Mouse (Mus musculus) layer of hippocampus, adult 8-10 months (tissue): ENCODE data around the gene Slc11a1. TPM values are rescaled to one million over a fixed set of nuclear protein-coding genes. Genes with fewer than 3 reads are reported as not detected.
"Not testable (repeated sequence)": the region's sequence is repeated elsewhere in the genome, so short reads cannot be mapped to it uniquely, and the experiment has no call there.

Source experiments
- DNase-seq, 2 experiments: peaks; one replicate each; pipeline ENCODE4 v3.0.0; 2022; ENCODE audit warnings: low spot score in 2 of 2
- total RNA-seq, 4 experiments: library from RNA; stranded (reverse); gene quantifications; 2 replicates each; pipeline ENCODE4 v1.2.4; 2022

Slc11a1 gene
- total RNA-seq: 10 to 100 TPM in 2 of 4 experiments, 1 to 10 TPM in 2; 5.5 to 68.6 (median 30.6) TPM

DNA sequence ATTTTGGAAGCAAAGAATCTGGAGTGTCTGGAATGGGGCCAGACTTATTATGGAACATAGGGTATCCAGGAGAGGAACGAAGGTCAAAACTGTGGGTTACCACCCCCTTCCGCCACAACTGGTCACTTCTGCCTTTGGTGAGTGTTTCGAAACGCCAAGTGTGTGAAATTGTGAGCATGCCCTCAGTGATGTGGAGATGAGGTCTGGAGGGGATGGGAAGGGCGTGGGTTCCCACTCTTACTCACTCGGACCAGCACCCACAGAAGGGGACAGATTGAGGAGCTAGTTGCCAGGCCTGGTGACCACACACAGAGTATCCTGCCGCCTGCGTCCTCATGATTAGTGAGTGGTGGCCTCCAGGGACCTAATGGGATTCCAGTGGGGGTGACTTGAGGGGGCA, at the start of gene Slc11a1:
Gene Slc11a1 (plus strand): TSS at position 216 of the 400 bp plus-strand sequence.
- DNase-seq: no peak

DNA sequence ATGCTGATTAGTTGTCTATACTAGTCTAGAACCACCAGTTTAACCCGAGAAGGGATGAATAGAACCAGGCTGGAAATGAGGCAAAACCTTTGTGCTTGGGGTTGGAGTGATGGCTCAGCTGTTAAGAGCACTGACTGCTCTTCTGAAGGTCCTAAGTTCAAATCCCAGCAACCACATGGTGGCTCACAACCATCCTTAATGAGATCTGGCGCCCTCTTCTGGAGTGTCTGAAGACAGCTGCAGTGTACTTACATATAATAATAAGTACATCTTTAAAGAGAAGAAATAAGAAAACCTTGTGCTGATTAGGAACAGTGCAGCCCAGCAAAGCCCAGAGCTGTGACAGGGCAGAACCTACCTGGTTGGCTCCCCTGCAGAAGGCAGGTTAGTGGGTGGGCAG, 48.1 kb upstream of the Slc11a1 start:
- DNase-seq: not testable (repeated sequence)

DNA sequence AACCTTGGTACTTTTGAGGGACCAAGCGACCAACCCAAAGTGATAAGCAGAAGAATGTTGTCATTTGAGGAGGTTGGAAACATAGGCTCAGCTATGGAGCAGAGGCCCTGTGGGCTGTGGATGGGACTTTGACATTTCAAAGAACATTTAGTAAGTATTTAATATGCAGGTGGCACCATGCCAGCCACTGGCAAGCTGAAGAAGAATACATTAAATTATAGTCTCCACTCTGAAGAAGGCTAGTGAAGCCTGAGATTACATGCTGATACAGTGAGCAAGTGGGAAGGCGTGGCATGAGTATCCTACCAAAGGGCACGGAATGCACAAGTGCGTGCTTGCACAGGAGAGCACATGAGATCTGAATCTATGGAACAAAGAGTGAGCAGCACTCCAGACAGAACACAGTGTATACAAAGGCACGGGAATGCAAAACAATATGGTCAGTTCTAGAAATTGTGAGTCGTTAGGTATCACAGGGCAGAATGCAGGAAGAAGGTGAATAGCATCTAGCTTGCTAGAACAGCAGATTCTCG, 45.0 kb upstream of the Slc11a1 start:
- no peak for DNase-seq

DNA sequence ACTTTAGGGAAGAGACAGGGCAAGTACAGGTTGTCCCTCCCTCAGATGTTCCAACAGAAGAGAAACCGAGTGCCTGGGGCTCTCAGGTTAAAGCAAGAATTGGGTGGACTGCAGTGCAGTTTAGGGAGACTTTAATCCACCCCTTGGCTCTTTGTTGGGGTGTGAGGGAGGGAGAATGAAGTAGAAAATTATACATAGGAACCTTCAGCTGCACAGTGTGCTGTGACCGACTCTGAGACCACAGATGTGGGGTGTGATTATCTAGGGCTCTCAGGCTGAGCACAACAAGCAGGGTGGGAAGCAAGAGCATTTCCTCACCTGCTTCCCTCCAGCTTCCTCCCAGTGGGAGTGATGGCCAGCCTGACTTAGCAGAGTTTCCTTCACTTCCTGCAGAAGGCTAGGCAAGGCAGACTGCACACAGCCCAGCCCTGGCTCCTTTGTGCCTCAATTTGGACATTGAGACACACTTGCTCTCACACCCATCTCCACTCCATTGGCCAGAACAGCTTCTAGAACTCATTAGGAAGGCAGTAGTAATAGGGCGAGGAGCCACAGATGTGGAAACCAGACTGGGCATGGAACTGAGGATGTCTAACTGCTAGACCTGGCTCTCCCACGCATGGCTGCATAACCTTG, 43.8 kb upstream of the Slc11a1 start:
- DNase-seq: no peak

DNA sequence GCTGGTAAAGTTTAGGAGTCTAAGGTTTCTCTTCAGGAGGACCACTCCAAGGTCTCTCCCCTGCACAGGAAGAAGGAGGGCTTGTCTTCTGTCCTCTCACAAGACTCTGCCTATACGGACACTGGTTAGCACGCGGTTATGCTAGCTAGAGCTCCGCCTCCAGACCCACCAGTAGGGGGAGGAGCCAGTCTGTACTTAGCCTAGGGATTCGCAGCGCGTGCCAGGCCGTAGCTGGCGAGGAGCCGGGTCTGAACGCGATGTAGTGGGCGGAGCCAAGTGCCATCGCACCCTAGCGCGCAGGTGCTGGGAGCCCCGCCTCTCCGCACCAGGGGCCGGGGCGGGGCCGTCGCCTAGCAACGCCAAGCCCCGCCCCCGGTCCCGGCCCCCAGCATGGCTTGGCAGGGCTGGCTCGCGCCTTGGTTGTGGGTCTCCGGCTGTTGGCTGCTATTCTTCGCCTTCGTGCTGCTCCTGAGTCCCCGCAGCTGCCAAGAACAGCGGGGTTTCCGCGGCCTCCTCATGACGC, 42.7 kb upstream of the Slc11a1 start:
- DNase-seq: peak; percentile 94 to 97

DNA sequence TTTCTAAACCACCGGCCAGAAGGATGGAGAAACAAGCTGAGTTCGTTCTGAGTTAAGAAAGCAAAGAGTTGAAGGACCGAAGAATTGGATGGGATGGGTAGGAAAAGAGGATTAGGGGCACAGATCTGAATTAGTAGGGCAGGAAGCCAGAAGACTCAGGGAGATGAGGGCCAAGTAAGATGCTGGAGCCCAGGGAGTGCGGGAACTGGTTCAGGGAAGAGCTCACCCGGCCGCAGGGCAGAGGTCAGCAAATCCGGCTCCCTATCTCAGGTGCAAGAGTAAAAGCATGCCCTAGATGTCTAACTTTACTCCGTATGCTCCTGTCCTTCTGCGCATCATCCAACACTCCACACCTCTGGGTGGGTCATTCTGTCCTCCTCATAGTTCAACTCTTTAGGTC, 42.1 kb upstream of the Slc11a1 start:
- no peak for DNase-seq

DNA sequence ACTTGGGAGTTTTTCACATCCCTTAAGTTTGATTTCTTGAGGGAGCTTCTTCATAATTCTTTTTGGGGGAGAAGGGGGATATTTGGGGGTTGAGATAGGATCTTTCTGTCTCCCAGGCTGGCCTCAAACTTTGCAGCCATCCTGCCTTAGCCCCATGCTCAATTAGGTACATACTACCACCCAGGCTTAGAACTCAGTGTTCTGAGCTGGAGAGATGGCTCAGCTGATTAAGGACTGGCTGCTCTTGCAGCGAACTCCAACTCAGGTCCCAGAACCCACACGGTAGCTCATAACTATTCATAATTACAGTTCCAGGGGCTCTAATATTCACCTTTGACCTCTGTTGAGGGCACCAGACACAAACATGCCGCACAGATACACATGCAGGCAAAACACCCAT, 40.4 kb upstream of the Slc11a1 start:
- no peak for DNase-seq

DNA sequence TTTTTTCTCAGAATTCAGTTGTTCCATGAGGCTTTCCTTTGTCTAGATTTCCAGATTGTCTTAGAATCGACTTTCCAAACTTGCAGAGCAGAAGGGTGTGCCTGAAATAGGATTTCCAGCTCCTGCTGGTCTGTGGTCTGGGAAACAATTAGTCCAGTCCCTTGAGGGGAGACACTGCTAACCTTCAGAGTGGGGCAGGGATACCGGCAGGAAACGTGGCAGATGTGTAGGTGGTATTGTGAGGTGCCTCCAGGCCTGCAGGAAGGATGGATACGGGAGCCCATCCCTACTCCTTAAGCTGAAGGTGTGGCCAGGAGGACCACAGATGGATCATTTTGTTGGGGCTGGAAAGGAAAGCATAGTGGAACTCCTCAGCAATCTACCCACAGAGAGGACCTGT, 40.0 kb upstream of the Slc11a1 start:
- no peak for DNase-seq

DNA sequence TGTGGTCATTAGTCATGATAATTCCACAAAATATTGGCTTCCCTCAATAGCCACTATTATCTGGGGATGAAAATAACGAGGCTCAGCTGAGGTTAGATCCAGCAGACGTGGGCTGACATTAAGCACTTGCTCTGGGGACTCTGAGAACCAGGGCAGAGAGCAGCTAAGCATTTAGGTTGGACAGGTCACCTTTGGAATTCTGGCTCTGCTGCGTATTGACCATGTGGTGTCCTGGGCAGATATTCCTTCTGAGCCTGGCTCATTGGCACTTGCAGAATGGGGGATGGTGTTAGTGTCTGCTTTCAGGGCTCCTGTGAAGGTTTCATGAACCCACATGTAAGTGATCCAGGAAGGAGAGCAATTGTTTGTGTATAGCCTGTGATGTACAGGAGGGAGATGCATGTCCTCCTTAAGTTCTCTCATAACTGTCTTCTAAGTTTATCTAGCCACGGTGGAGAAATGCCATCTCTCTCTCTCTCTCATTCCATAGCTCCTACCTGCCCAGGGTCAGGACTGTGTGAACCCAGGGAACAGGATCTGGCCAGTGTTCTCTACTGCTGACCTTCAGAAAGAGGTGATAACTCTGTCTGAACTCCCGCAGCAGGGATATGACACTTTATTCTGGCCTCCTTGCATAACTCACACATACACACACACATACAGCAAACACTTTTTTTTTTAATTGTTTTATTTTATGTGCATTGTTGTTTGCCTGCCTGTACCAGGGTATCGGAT, 39.4 kb upstream of the Slc11a1 start:
- DNase-seq: no peak

DNA sequence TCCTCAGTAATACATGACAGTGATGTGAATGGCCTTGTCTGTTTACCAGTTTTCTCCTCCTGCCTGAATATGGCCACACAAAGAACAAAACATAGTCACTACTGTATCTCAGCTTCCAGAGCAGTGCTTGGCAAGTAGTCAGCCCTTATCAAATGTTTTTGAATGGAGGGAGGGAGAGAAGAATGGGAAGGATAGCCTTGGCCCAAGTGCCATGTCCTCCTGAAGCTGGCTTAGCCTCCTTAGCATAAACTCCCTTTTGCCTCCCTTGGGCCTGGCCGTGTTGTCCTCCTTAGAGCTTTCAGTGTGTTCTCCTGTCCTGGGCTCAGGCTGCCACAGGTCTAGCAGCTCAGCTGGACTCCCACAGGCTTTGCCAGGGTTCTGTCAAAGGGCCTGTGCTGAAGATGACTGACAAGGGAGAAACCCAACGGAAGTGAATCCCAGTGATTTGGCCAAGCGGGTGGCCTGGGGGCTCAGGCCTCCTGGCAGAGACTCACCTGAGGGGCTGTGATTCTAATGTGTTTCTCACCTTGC, 37.7 kb upstream of the Slc11a1 start:
- DNase-seq: no peak

DNA sequence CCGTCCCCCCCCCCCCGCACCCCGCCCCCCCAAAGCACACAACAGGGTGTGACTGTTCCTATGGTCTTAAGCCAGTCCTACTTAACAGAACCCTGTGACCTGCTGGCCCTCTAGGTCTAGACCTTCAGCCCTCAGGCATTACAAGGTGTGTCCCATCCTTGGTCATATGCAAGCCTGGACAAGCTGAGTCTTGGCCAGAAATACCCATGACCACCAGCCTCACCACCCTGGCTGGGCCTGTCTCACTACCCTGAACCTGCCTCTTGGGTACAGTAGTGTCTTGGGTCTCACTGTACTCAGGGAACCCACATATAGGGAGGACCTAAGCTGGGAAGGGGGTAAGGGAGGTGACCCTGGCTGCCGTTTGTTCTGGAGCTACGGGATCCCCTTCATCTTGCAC, 37.0 kb upstream of the Slc11a1 start:
- no peak for DNase-seq

DNA sequence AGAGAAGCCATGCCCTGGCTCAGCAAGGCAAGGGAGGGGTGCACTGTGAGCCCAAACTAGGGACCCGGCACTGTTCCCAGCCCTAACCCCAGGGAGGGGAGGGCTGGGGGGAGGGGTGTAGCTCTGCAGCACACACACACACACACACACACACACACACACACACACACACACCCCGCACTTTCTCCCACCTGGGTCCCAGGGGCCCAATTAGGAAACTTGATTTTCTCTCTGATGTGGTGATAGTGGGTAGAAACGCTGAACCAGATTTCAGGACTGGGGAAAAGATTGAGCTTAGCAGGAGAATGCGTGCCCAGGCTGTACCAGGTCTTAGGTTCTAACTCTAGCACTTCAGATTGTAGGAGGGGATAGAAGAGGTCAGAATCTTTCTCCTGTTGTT, 36.4 kb upstream of the Slc11a1 start:
- no peak for DNase-seq

DNA sequence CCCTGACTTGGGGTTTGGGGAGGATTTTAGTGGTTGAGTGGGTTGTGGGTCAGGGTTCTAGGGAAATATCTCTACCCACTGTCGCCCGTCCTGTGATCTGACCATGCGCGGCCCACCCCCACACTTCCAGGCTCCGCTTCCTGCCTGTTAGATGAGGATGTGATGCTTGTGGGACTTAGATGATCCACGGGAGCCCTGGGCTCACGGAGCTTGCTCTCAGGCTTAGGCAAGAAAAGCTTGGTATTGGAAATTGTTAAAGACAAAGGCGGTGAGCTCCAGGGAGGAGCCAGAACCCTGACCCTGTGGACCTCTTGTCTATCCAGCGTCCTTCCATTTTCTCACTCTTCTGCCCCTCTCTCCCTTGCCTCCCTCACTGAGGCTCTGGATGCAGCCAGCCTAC, 35.1 kb upstream of the Slc11a1 start:
- no peak for DNase-seq

DNA sequence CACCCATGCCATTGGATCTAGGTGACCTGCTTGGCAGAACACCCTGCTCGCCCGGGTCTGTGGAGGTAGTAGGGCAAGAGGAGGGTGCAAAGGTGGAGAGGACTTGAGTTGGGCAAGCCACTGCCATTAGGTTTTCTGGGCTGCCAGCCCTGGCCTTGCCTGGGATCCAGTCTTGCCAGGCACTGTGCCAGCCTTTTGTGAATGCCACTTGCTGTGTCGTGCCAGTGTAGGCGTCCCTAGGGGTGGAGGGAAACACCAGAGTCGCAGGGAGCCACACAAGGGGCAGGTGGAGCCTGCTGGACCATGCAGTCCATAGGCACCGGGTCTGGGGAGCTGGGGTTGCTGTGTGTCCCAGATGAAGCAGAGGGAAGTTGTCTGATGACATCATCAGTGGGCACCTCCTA, 34.6 kb upstream of the Slc11a1 start:
- peak; percentile 66 to 69 for DNase-seq

DNA sequence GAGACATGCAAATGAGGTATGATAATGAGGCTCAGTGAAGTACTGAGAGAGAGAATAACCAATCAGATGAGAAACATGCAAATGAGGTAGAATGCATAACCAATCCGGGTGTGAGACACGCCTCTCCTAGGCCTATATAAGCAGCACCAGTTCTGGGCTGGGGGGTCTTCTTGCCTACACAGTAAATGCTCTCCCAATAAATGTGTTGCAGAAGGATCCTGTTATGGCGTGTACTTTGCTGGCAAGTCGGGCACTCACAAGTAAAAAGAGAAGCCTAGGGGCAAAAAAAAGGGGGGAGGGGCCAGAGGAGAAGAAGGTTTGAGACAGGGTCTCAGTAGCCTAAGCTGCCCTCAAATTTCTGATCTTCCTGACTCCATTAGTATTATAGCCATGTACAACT, 34.0 kb upstream of the Slc11a1 start:
- DNase-seq: not testable (repeated sequence)

DNA sequence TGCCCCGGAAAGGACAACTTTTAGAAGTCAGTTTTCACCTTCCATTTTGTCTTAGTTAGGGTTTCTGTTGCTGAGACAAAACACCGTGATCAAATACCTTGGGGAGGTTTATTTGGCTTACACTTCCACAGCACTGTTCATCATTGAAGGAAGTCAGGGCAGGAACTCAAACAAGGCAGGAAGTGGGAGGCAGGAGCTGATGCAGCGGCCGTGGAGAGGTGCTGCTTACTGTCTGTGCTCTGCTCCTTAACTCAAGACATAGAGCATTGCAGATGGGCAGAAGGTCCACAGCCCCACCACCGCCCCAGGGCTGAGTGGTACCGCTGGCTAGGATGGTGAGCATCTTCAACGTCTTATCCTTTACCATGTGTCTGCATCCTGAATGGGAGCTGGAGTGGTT, 33.1 kb upstream of the Slc11a1 start:
- no peak for DNase-seq

DNA sequence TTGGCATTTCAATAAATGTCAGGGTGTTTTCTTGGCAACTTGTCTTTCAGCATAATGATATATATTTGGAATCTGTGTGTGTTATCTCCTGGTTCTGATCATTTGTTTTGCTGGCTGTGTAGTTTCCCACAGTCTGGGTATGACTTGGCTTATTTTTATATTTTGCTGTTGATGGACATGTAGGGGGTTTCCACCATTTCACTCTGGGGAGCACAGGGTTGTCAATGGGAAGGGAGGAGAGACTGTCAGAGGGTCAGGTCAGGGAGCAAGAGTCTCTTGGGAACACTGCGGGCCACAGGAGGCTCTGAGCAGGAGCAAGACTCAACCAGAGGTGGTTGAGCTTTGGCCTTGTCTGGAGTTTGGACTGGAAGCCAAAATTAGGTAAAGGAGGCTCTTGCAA, 32.7 kb upstream of the Slc11a1 start:
- no peak for DNase-seq

DNA sequence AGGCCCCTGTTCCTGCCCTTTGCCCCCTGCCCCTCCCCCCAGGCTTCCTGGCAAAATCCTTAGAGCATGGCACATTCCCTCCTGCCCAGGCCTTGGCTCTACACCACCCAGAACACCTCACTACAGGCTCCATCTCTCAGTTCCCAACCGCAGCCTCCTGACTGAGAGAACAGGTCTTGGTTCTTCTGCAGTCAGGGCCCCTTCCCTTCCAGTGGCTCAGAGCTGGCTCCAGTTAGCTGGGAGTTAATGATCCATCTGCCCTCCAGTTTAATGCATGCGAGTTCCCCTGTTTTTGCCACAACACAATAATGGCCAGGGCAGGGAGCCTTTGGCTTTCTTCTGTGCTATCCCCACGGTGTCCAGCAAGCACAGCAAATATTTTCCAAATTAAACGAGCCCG, 31.8 kb upstream of the Slc11a1 start:
- DNase-seq: no peak

DNA sequence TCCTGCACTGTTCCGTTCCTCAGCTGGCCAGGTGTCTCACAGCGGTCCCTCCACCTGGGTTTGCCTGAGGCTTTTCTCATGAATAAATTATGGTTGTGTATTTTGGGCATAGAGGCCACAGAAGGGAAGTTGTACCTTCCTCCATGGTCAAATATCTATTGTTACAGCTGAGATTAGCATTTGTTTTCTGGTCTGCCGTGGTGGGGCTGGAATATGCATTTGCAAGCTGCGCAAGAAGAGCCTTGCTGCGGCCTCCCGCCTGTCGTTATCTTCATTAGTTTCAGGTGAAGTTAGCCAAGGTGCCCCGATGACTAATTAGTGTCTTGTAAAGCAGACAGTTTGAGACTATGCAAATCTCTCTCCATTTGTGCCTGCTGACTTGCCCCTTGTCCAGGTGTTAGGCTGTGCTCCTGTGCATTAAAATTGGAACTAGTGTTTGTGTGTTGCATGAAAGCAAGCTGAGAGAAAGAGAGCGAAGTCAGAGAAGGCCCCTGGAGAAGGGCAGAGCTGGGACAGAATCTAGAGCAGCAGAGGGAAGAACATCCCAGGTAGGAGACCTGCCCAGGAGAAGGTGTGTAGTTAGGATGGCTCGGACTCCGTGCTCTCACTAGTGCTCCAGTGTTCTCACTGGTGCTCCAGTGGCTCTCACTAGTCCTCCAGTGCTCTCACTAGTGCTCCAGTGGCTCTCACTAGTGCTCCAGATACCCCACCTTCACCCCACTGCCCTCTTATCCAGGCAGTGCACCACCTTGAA, 30.7 kb upstream of the Slc11a1 start:
- no peak for DNase-seq

DNA sequence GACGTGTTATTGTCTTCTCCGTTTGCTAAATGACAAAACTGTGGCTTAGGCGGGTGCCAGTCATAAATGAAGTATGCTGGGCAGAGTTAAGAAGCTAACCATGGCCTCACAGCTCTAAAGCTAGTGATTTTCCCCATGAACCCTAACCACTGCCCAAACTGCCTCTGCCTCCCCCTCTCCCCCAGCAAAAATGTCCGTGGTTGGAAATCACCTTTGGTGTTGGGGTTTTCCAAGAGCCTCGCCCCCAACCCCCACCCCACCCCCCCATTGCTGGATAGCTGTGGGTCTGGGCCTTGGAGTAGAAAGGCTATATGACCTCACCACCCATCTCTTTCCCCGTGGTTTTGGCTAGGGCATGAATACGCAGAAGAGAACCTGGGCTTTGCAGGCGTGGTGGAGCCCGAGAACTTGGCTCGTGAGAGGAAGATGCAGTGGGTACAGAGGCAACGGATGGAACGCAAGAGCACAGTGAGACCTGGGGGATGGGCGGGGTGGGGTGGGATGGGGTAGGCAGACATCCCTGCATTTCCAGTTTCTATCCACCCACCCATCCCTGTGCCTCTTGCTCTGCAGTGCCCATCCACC, 23.7 kb upstream of the Slc11a1 start:
- no peak for DNase-seq

DNA sequence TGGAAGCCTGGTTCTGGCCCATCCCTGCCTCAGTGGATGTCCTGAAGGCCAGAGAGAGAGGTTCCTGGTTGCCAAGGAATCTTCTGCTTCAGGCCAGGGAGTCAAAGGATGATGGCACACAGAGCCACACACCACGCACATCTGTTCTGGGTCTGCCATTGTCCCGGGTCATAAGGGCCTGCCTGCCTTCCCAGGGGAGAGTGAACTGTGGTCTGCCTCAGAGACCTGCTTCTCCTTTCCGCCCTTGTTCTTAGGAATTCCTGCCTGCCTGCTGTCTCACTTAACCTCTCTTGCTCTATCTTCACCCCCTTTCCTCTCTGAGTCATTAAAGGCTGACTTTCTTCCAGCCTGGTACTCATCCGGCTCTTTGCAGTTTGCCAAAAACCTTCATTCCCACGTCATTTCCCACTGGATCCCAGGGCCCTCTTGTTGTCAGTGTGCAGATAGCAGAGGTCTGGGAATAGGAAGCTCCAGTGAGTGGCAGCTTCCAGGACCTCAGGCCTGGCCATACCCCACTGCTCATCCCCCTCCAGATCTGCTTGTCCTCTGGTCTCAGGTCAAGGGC, 22.4 kb upstream of the Slc11a1 start:
- DNase-seq: no peak
